Mouse (Mus musculus): ENCODE measurements around the gene Cyb5rl.
A peak's percentile ranks its signal among the peaks of the same experiment; 100 is the strongest.

- peak; percentile 83 for TF ChIP-seq POLR2A (IDR thresholded peaks at IDR 0.05; ENCODE audit: borderline replicate concordance, extremely low read depth, low read depth, low read length)
- no peak for TF ChIP-seq CTCF (IDR thresholded peaks at IDR 0.05; ENCODE audit: insufficient read depth, low read length)
These were observed at the start of gene Cyb5rl, which contains the start of gene Mrpl37 for GRCm38 (mm10) chr4:107066252-107067124.

All from lung, adult 2 months (tissue).